Mouse (Mus musculus) spleen, embryonic (tissue): ENCODE data around the gene Cadps2.

Source experiments
- CTCF ChIA-PET: fragments of 350-600 bp; sonication (Branson Sonifier 250); formaldehyde crosslinking; loops from one replicate; lab custom pipeline; 2022; lab: Charles Lee

The Cadps2 gene

GRCm38 (mm10) chr6:23762204-23762603 is 77.0 kb downstream of the Cadps2 start:
- CTCF ChIA-PET: no interaction called here

- CTCF ChIA-PET: no interaction called here
Measured at GRCm38 (mm10) chr6:23758249-23758648, 81.0 kb downstream of the Cadps2 start.

GRCm38 (mm10) chr6:23748823-23749222 is 90.4 kb downstream of the Cadps2 start:
- CTCF ChIA-PET: no interaction called here

GRCm38 (mm10) chr6:23740010-23740409 is 99.2 kb downstream of the Cadps2 start:
- CTCF ChIA-PET: no interaction called here

- CTCF ChIA-PET: no interaction called here
Measured at GRCm38 (mm10) chr6:23732750-23733149, 106.5 kb downstream of the Cadps2 start.

GRCm38 (mm10) chr6:23728620-23729019 is 110.6 kb downstream of the Cadps2 start:
- CTCF ChIA-PET: no interaction called here

GRCm38 (mm10) chr6:23723697-23724096 is 115.5 kb downstream of the Cadps2 start:
- CTCF ChIA-PET: no interaction called here

GRCm38 (mm10) chr6:23720401-23720800 is 118.8 kb downstream of the Cadps2 start:
- CTCF ChIA-PET: no interaction called here

- CTCF ChIA-PET: no interaction called here
Measured at GRCm38 (mm10) chr6:23707506-23707905, 131.7 kb downstream of the Cadps2 start.

- CTCF ChIA-PET: no interaction called here
Measured at GRCm38 (mm10) chr6:23700879-23701278, 138.3 kb downstream of the Cadps2 start.

- CTCF ChIA-PET: no interaction called here
Measured at GRCm38 (mm10) chr6:23678172-23678571, 161.0 kb downstream of the Cadps2 start.

- CTCF ChIA-PET: no interaction called here
Measured at GRCm38 (mm10) chr6:23655036-23655435, 184.2 kb downstream of the Cadps2 start, which contains the start of gene Rnf148. Gene Rnf148, minus strand, starts transcription at chr6:23655136.

GRCm38 (mm10) chr6:23650205-23650604 is 189.0 kb downstream of the Cadps2 start, which contains the start of gene Rnf133:
Gene Rnf133, minus strand, starts transcription at chr6:23650305.
- CTCF ChIA-PET: no interaction called here

- CTCF ChIA-PET: no interaction called here
Measured at GRCm38 (mm10) chr6:23648732-23649131, 190.5 kb downstream of the Cadps2 start.

- CTCF ChIA-PET: no interaction called here
Measured at GRCm38 (mm10) chr6:23647627-23648247, 191.5 kb downstream of the Cadps2 start.

- CTCF ChIA-PET: no interaction called here
Measured at GRCm38 (mm10) chr6:23637081-23637480, 202.1 kb downstream of the Cadps2 start.

GRCm38 (mm10) chr6:23635208-23635607 is 204.0 kb downstream of the Cadps2 start:
- CTCF ChIA-PET: no interaction called here

GRCm38 (mm10) chr6:23634016-23634415 is 205.2 kb downstream of the Cadps2 start:
- CTCF ChIA-PET: no interaction called here

GRCm38 (mm10) chr6:23630465-23630864 is 208.8 kb downstream of the Cadps2 start:
- CTCF ChIA-PET: no interaction called here

GRCm38 (mm10) chr6:23575102-23575501 is 264.1 kb downstream of the Cadps2 start:
- CTCF ChIA-PET: no interaction called here

- CTCF ChIA-PET: no interaction called here
Measured at GRCm38 (mm10) chr6:23573750-23574149, 265.5 kb downstream of the Cadps2 start.

GRCm38 (mm10) chr6:23572401-23572800 is 266.8 kb downstream of the Cadps2 start:
- CTCF ChIA-PET: no interaction called here

GRCm38 (mm10) chr6:23569686-23570085 is 269.5 kb downstream of the Cadps2 start:
- CTCF ChIA-PET: no interaction called here

GRCm38 (mm10) chr6:23568688-23569087 is 270.5 kb downstream of the Cadps2 start:
- CTCF ChIA-PET: no interaction called here
